Mouse (Mus musculus): ENCODE measurements at regions not wholly inside any gene's neighbourhood (a gene's known extent, or its start where the extent isn't known, plus 50 kb on each side); places are given as distances from the start of the nearest gene placed in this dataset.
A peak's percentile ranks its signal among the peaks of the same experiment; 100 is the strongest.

GRCm38 (mm10) chr16:24341736-24342135 is 51.6 kb upstream of the Lpp start:
- DNase-seq, result no peak

- no peak for DNase-seq
Observed at GRCm38 (mm10) chr16:24340646-24341045, 52.7 kb upstream of the Lpp start.

- DNase-seq, result no peak
Observed at GRCm38 (mm10) chr16:24339320-24340265, 53.7 kb upstream of the Lpp start.

- DNase-seq, result no peak
Observed at GRCm38 (mm10) chr16:24338404-24338803, 54.9 kb upstream of the Lpp start.

GRCm38 (mm10) chr16:24334389-24334788 is 58.9 kb upstream of the Lpp start:
- DNase-seq, result no peak

- no peak for DNase-seq
Observed at GRCm38 (mm10) chr16:24331446-24332020, 61.8 kb upstream of the Lpp start.

GRCm38 (mm10) chr16:24326571-24326970 is 66.7 kb upstream of the Lpp start:
- no peak for DNase-seq

- no peak for DNase-seq
Observed at GRCm38 (mm10) chr16:24326046-24326445, 67.3 kb upstream of the Lpp start.

- DNase-seq, result no peak
Observed at GRCm38 (mm10) chr16:24324917-24325316, 68.4 kb upstream of the Lpp start.

GRCm38 (mm10) chr16:24318723-24319437 is 74.4 kb upstream of the Lpp start:
- DNase-seq, result no peak

GRCm38 (mm10) chr16:24313544-24314326 is 79.6 kb upstream of the Lpp start:
- no peak for DNase-seq

GRCm38 (mm10) chr16:24305391-24305790 is 87.9 kb upstream of the Lpp start:
- no peak for DNase-seq

- DNase-seq, result no peak
Observed at GRCm38 (mm10) chr16:24296790-24297189, 96.5 kb upstream of the Lpp start.

GRCm38 (mm10) chr16:24295626-24296440 is 97.5 kb upstream of the Lpp start:
- no peak for DNase-seq

GRCm38 (mm10) chr16:24284215-24284614 is 109.1 kb upstream of the Lpp start:
- DNase-seq, result no peak

- DNase-seq, result peak; percentile 35
Observed at GRCm38 (mm10) chr16:24282194-24282683, 111.1 kb upstream of the Lpp start.

- no peak for DNase-seq
Observed at GRCm38 (mm10) chr16:24281561-24281960, 111.7 kb upstream of the Lpp start.

GRCm38 (mm10) chr16:24277857-24278256 is 115.5 kb upstream of the Lpp start:
- DNase-seq, result no peak

- DNase-seq, result no peak
Observed at GRCm38 (mm10) chr16:24262701-24263100, 130.6 kb upstream of the Lpp start.

GRCm38 (mm10) chr16:24259711-24260230 is 133.5 kb upstream of the Lpp start:
- no peak for DNase-seq

- no peak for DNase-seq
Observed at GRCm38 (mm10) chr16:24258991-24259390, 134.3 kb upstream of the Lpp start.

Data from liver (tissue).